Mouse (Mus musculus) thymus, adult 2 months (tissue): ENCODE measurements around the gene Gm10260. TPM values are rescaled to one million over a fixed set of nuclear protein-coding genes. Genes with fewer than 3 reads are reported as not detected.

ENCODE experiments used
- DNase-seq: peaks from one replicate; pipeline ENCODE4 v3.0.0; 2021
- H3K27ac ChIP-seq: fragments of 200-500 bp; 2 replicates; pipeline ENCODE4 v1.5.1; 2012; ENCODE audit warnings: low read length, control low read depth; ENCODE audit not compliant: control insufficient read depth, insufficient read depth
- H3K27me3 ChIP-seq: fragments of 200-500 bp; 2 replicates; pipeline ENCODE4 v1.6.1; 2012; ENCODE audit warnings: mild to moderate bottlenecking, low read length, moderate library complexity, mixed read lengths; ENCODE audit not compliant: control insufficient read depth, insufficient read depth
- H3K36me3 ChIP-seq: fragments of 200-500 bp; 2 replicates; pipeline ENCODE4 v1.6.1; 2012; ENCODE audit warnings: mild to moderate bottlenecking, low read length, moderate library complexity; ENCODE audit not compliant: control insufficient read depth, insufficient read depth
- H3K4me1 ChIP-seq: fragments of 200-500 bp; replicated peaks from 2 replicates; pipeline ENCODE4 v1.6.1; 2012; ENCODE audit warnings: low read length; ENCODE audit not compliant: control insufficient read depth, insufficient read depth
- H3K4me3 ChIP-seq: fragments of 200-500 bp; 2 replicates; pipeline ENCODE4 v1.5.1; 2012; ENCODE audit warnings: mild to moderate bottlenecking, low read length, control low read depth, moderate library complexity; ENCODE audit not compliant: control insufficient read depth, insufficient read depth
- CTCF ChIP-seq: fragments of 200-500 bp; IDR thresholded peaks from 2 replicates; pipeline ENCODE4 v1.5.1; 2012; ENCODE audit warnings: mild to moderate bottlenecking, control low read depth, low read length, moderate library complexity, borderline replicate concordance; ENCODE audit not compliant: control insufficient read depth, poor library complexity, insufficient read depth; ENCODE audit errors: extremely low read depth
- POLR2A ChIP-seq: fragments of 200-500 bp; IDR thresholded peaks from 2 replicates; pipeline ENCODE4 v1.6.1; 2012; ENCODE audit warnings: mild to moderate bottlenecking, low read length, control low read depth, moderate library complexity; ENCODE audit not compliant: control insufficient read depth, poor library complexity, insufficient read depth; ENCODE audit errors: extremely low read depth
- WGBS: fragments of 180-500 bp; shearing (Covaris S2); methylation state at CpG from one replicate; pipeline ENCODE4 v1.1.7; 2018; 5-methylcytosine and 5-hydroxymethylcytosine counted together
- polyA plus RNA-seq: library from polyadenylated mRNA; depleted of rRNA; stranded (reverse); fragments of >200 nt; gene quantifications from 2 replicates; pipeline ENCODE4 v1.2.3, GENCODE M21; 2012; rRNA removed

Gene Gm10260
- polyA plus RNA-seq: 2.4 and 4.2 TPM in 2 replicates

DNA sequence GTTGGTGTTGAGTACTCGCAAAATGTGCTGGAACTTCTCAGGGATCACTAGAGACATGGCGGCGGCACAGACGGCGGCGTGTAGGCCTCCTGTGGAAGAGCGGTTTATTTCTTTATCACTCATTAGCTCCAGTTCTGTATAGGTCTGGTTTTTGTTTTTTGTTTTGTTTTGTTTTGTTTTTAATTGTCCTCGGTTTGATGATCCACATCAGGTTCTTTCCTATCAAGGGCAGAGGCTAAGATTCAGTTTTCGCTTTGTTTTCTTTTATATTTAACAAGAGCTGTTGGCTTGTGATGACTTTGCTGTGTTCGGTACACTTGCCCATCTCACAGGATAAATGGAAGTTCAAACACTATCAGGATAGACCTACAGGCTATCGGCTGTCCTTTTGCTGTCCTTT, at the start of gene Gm10260:
Gm10260 (minus strand) TSS at position 101 of the 400 bp plus-strand sequence.
- no peak within 1 kb of the TSS for H3K4me3 ChIP-seq
- TF ChIP-seq CTCF: no peak
- TF ChIP-seq POLR2A: no peak
- H3K36me3 ChIP-seq: no peaks in the 10 kb centered on the region
- no peak for DNase-seq
- no peak within 1 kb of the TSS for H3K27ac ChIP-seq
- WGBS: 98% methylated on average over 10 of the region's 11 CpGs
- H3K27me3 ChIP-seq: no peaks in the 10 kb centered on the region
- peaks cover 8% of the 10 kb centered on the region for H3K4me1 ChIP-seq

DNA sequence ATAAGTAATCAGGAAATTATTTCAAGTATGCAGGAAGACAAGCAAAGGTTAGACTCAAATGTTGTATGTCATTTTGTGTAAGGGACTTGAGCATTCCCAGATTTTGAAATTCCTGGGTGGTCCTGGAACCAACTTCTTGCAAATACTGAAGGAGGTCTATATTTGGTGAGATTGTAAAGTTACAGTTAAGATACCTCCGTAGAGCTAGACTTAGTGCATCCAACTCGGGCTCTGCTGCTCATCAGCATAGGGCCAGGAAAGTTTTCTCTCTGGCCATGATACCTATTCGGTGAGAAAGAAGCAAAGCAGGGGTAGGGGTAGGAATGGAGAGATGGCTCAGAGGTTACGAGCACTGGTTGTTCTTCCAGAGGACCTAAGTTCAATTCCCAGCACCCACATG, 49.4 kb upstream of the Gm10260 start:
- DNase-seq: no peak
- TF ChIP-seq CTCF: no peak
- TF ChIP-seq POLR2A: no peak

DNA sequence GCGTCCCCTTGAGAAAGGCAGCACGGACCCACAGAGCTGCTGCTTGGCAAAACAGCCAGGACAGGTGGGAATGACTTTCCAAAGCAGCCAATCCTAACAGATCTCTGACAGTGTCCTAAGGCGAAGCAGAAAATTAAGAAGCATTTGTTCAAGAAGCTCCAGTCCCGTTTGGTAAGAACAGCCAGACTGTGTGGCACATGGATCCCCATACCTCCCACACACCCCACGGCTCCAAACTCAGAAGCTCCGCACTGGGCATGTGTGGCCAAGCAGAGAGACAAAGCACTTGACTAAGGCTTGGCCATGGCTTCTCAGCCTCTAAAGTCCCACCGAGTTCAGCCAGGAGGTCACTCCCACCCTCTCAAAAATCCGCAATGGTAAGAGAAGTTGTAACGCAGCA, 45.5 kb upstream of the Gm10260 start:
- TF ChIP-seq POLR2A (no peak), CTCF (no peak)
- no peaks in the 10 kb centered on the region for H3K27me3 ChIP-seq
- 95% methylated on average over 9 of the region's 9 CpGs for WGBS

More for the DNA sequence above, 49.4 kb upstream of the Gm10260 start:
- no peaks in the 10 kb centered on the region for H3K27me3 ChIP-seq
- 97% methylated on average over 4 of the region's 4 CpGs for WGBS
- no peak overlapping the region for H3K27ac ChIP-seq
- no peaks in the 10 kb centered on the region for H3K36me3 ChIP-seq
- H3K4me3 ChIP-seq: no peak overlapping the region
- no peaks in the 10 kb centered on the region for H3K4me1 ChIP-seq

DNA sequence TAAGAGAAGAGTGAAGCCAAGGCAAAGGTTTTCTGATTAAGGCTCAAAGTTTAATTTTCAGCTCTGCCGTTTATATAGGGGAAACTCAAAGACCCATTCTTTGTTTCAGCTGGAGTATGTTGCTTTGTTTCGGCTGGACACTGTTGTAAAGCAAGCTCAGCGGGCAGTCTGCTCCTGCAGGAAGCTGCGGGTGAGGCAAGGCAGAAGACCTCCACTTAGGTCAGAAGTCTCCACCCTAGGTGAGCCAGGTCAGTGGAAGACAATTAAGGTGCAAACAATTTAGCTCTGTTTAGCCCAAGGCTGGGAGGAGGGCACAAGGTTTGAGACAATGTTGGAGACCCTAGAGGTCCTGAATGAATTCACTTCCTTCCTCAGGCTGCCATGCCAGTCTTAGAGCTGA, 42.0 kb upstream of the Gm10260 start:
- DNase-seq: no peak
- Histone ChIP-seq H3K27me3 (no peaks in the 10 kb centered on the region), H3K4me1 (no peaks in the 10 kb centered on the region), H3K4me3 (no peak overlapping the region), H3K27ac (no peak overlapping the region), H3K36me3 (no peaks in the 10 kb centered on the region)
- WGBS: 94% methylated on average over 4 of the region's 4 CpGs
- TF ChIP-seq CTCF (no peak), POLR2A (no peak)

More for the DNA sequence above, 45.5 kb upstream of the Gm10260 start:
- no peak overlapping the region for H3K4me3 ChIP-seq
- H3K4me1 ChIP-seq: no peaks in the 10 kb centered on the region
- H3K27ac ChIP-seq: no peak overlapping the region
- H3K36me3 ChIP-seq: no peaks in the 10 kb centered on the region
- DNase-seq: no peak

DNA sequence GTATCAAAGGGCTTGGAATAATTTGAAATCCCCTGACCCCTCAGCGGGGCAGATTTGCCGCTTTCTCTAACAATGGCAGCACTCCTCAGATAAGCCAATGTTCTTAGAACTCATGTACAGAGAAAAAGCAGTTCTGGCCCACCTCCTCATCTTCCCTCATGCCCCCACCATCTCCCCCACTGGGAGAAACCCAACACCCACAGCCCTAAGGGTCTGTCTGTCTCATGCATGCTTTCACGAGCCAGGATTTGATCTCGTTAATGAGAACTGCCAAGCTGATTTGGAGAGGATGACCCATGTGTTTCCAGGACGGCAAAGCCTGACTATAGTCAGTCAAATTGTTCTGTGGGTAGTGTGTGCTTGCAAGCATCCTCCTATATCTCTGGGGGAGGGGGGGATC, 37.0 kb upstream of the Gm10260 start:
- Histone ChIP-seq H3K27me3 (no peaks in the 10 kb centered on the region), H3K27ac (no peak overlapping the region), H3K4me1 (no peaks in the 10 kb centered on the region), H3K36me3 (no peaks in the 10 kb centered on the region), H3K4me3 (no peak overlapping the region)
- no peak for TF ChIP-seq CTCF
- TF ChIP-seq POLR2A: no peak
- WGBS: 93% methylated on average over 5 of the region's 5 CpGs
- no peak for DNase-seq

DNA sequence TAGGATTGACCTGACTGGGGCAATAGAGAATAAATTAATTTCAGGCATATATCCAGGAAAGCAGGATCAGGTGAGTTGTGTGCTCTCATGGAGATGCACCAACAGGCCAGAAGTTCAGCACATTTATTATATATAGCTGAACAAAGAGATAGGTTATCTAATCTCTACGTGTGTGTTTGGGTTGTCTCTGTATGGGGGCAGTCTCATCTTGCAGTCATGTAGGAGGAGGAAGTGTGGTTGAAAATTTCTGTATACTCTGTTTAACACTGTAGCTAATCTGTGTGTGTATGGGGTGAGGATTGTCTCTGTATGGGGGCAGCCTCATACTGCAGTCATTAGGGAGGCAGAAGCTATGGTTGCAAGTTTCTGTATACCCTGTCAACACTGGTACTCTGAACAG, 34.3 kb upstream of the Gm10260 start:
- Histone ChIP-seq H3K4me3 (no peak overlapping the region), H3K27me3 (no peaks in the 10 kb centered on the region), H3K4me1 (peaks cover 5% of the 10 kb centered on the region), H3K27ac (no peak overlapping the region), H3K36me3 (no peaks in the 10 kb centered on the region)
- WGBS: 54% methylated on average over 1 of the region's 1 CpGs
- TF ChIP-seq CTCF (no peak), POLR2A (no peak)
- DNase-seq: no peak

DNA sequence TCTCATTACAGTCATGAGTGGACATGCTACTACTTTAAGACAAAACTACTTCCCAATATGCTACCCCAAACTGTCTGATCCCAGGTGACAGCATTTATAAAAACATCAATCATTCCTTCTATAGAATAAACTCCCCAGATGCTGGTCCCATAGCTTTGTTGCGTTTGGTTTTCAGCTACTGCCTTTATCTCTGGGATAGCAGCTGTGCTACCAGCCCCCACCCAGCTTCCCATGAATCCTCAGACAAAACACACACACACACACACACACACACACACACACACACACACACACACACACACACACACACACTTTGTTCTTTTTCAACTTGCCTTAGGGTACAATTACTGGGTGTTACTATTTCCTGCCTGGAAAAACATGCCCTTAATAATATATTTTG, 33.5 kb upstream of the Gm10260 start:
- no peaks in the 10 kb centered on the region for H3K36me3 ChIP-seq
- H3K4me1 ChIP-seq: peaks cover 10% of the 10 kb centered on the region
- WGBS: 79% methylated on average over 1 of the region's 1 CpGs
- H3K27ac ChIP-seq: no peak overlapping the region
- no peaks in the 10 kb centered on the region for H3K27me3 ChIP-seq
- no peak for TF ChIP-seq CTCF
- no peak for TF ChIP-seq POLR2A
- DNase-seq: no peak
- H3K4me3 ChIP-seq: no peak overlapping the region
